Mouse (Mus musculus) cerebral cortex, adult 2 months (tissue): ENCODE measurements around the gene Nudt16l1.

Source experiments
- whole genome bisulfite sequencing: fragments of 180-500 bp; shearing (Covaris S2); methylation state at CpG from one replicate; pipeline ENCODE4 v1.1.7; 2018; 5-methylcytosine and 5-hydroxymethylcytosine counted together

Nudt16l1 gene

GRCm38 (mm10) chr16:4960260-4960659, 21.7 kb downstream of the Nudt16l1 start:
- WGBS, result 70% methylated on average over 8 of the region's 8 CpGs

- 34% methylated on average over 9 of the region's 9 CpGs for WGBS
These were observed 24.8 kb downstream of the Nudt16l1 start for GRCm38 (mm10) chr16:4963346-4963745.

- WGBS, result under 1% methylated on average over 76 of the region's 76 CpGs
These were observed 25.5 kb downstream of the Nudt16l1 start, which contains the start of gene Anks3 for GRCm38 (mm10) chr16:4963797-4964709. Gene Anks3, minus strand, starts transcription at chr16:4964205.

- 13% methylated on average over 13 of the region's 13 CpGs for WGBS
These were observed 26.3 kb downstream of the Nudt16l1 start for GRCm38 (mm10) chr16:4964731-4965391.

- 85% methylated on average over 8 of the region's 8 CpGs for WGBS
These were observed 27.0 kb downstream of the Nudt16l1 start for GRCm38 (mm10) chr16:4965392-4966129.

- WGBS, result 77% methylated on average over 3 of the region's 3 CpGs
These were observed 29.9 kb downstream of the Nudt16l1 start for GRCm38 (mm10) chr16:4968426-4968825.

- WGBS, result 87% methylated on average over 5 of the region's 5 CpGs
These were observed 30.7 kb downstream of the Nudt16l1 start for GRCm38 (mm10) chr16:4969055-4969843.

- 82% methylated on average over 4 of the region's 4 CpGs for WGBS
These were observed 33.1 kb downstream of the Nudt16l1 start for GRCm38 (mm10) chr16:4971626-4972025.

GRCm38 (mm10) chr16:4974521-4974920, 36.0 kb downstream of the Nudt16l1 start:
- WGBS, result 69% methylated on average over 5 of the region's 5 CpGs

- 36% methylated on average over 2 of the region's 2 CpGs for WGBS
These were observed 37.6 kb downstream of the Nudt16l1 start for GRCm38 (mm10) chr16:4976180-4976579.

GRCm38 (mm10) chr16:4978275-4979051, 39.9 kb downstream of the Nudt16l1 start:
- WGBS, result 36% methylated on average over 5 of the region's 5 CpGs

- WGBS, result 79% methylated on average over 4 of the region's 4 CpGs
These were observed 41.3 kb downstream of the Nudt16l1 start for GRCm38 (mm10) chr16:4979755-4980380.

GRCm38 (mm10) chr16:4984717-4985116, 46.2 kb downstream of the Nudt16l1 start:
- 92% methylated on average over 12 of the region's 12 CpGs for WGBS
